Mouse (Mus musculus) heart, embryonic 12.5 days (tissue): ENCODE data around the gene Grb14. TPM values are rescaled to one million over a fixed set of nuclear protein-coding genes. Genes with fewer than 3 reads are reported as not detected.

Experiments
- ATAC-seq: fragments of 200-750 bp; cut with Nextera tagmentation; 2 replicates; pipeline ENCODE4 v1.8.0; 2017; ENCODE audit warnings: moderate TSS enrichment, moderate library complexity; ENCODE audit not compliant: insufficient number of reproducible peaks, low FRiP score
- H3K27ac ChIP-seq: fragments of 300-500 bp; sonication (generic); 2 replicates; pipeline ENCODE4 v1.5.1; 2016; ENCODE audit warnings: mild to moderate bottlenecking, moderate library complexity; ENCODE audit not compliant: poor library complexity, severe bottlenecking
- H3K27me3 ChIP-seq: fragments of 300-500 bp; sonication (generic); replicated peaks from 2 replicates; pipeline ENCODE4 v1.6.1; 2016; ENCODE audit warnings: mild to moderate bottlenecking, moderate library complexity
- H3K36me3 ChIP-seq: fragments of 300-500 bp; sonication (generic); 2 replicates; pipeline ENCODE4 v1.6.1; 2016; ENCODE audit warnings: mild to moderate bottlenecking, moderate library complexity
- H3K4me1 ChIP-seq: fragments of 300-500 bp; sonication (generic); replicated peaks from 2 replicates; pipeline ENCODE4 v1.6.1; 2016; ENCODE audit warnings: mild to moderate bottlenecking
- H3K4me2 ChIP-seq: fragments of 300-500 bp; sonication (generic); 2 replicates; pipeline ENCODE4 v1.6.1; 2016; ENCODE audit warnings: mild to moderate bottlenecking, moderate library complexity
- H3K4me3 ChIP-seq: fragments of 300-500 bp; sonication (generic); 2 replicates; pipeline ENCODE4 v1.5.1; 2016; ENCODE audit warnings: mild to moderate bottlenecking
- H3K9ac ChIP-seq: fragments of 300-500 bp; sonication (generic); 2 replicates; pipeline ENCODE4 v1.6.1; 2016; ENCODE audit warnings: mild to moderate bottlenecking, moderate library complexity
- H3K9me3 ChIP-seq: fragments of 300-500 bp; sonication (generic); replicated peaks from 2 replicates; pipeline ENCODE4 v1.6.1; 2016; ENCODE audit warnings: mild to moderate bottlenecking, moderate library complexity
- WGBS: fragments of 180-500 bp; shearing (Covaris S2); methylation state at CpG from one replicate; pipeline ENCODE4 v1.1.7; 2016; 5-methylcytosine and 5-hydroxymethylcytosine counted together
- polyA plus RNA-seq: library from polyadenylated mRNA; unstranded; fragments of >200 nt; fragmentation: Nextera tagmentation; extraction: Ambion mirVana; gene quantifications from 2 replicates; pipeline ENCODE4 v1.2.1, GENCODE M21; 2016

The Grb14 gene
- 64.6 and 67.9 TPM in 2 replicates for polyA plus RNA-seq

DNA sequence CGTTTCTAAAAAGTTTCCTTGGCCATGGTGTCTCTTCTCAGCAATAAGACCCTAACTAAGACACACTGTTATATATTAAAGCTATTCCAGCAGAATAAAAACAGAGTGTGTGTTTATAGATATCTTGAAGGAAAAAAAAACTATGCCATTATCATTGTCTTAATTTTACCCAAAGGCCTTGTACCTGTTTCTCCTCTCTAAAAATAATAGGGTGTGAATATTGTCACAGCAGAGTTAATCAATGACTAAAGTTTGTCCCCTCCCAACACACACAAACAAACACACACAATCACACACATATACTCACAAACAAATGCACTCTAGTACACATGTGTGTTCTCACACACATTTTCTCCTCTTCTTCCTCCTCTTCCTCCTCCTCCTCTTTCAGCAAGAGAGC is at the start of gene Grb14:
Gene Grb14, minus strand, starts transcription at position 101 of the 400 bp plus-strand sequence.
- Histone ChIP-seq H3K9me3 (no peaks in the 10 kb centered on the region), H3K4me3 (no peak within 1 kb of the TSS), H3K4me2 (no peak within 1 kb of the TSS), H3K36me3 (peaks cover 3% of the 10 kb centered on the region; the same call in 1 of the 2 replicates), H3K27ac (no peak within 1 kb of the TSS), H3K4me1 (peaks cover 5% of the 10 kb centered on the region; the same call in 1 of the 2 replicates), H3K27me3 (no peaks in the 10 kb centered on the region), H3K9ac (no peak within 1 kb of the TSS)
- 90% methylated on average over 1 of the region's 1 CpGs for WGBS
- no peak for ATAC-seq

DNA sequence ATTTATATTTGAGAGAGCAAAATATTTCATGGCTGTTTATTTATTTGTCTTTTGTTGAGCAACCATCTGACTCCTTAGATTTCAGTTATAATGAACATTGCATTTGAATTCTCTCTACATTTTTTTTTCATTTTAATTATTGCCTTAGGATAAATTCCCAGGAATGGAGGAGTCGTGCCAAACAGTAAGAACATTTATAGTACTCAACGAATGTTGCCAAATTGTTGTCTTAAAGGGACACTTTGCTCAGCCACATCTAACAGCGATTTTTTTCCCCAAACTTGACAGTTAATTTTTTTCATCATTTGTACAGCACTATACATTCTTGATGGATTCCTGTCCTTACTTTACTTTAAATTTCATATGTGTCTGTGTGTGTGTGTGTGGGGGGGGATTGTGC is 47.4 kb upstream of the Grb14 start:
- Histone ChIP-seq H3K27ac (no peak overlapping the region), H3K9me3 (no peaks in the 10 kb centered on the region), H3K36me3 (no peaks in the 10 kb centered on the region), H3K27me3 (no peaks in the 10 kb centered on the region), H3K4me3 (no peak overlapping the region), H3K4me2 (no peak overlapping the region), H3K4me1 (no peaks in the 10 kb centered on the region), H3K9ac (no peak overlapping the region)
- no peak for ATAC-seq
- WGBS, result 79% methylated on average over 3 of the region's 3 CpGs

DNA sequence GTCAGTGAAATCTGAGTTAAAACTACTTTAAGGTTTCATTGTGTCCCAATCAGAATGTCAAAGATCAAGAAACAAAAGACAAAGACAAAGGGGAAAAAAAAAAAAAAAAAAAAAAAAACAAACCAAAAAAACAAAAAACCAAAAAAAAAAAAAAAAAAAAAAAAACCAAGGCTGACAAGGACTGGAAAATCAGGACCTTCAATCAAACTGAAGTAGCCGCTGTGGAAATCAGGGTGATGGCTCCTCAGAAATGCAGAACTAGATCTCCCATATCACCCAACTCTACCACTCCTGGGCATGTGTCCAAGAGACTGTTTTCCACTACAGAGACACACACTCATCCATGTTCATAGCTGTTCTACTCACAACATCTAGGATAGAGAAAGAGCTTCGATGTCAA is 29.0 kb upstream of the Grb14 start:
- WGBS, result 80% methylated on average over 2 of the region's 2 CpGs
- Histone ChIP-seq H3K4me3 (no peak overlapping the region), H3K4me2 (no peak overlapping the region), H3K27me3 (no peaks in the 10 kb centered on the region), H3K27ac (no peak overlapping the region), H3K9ac (no peak overlapping the region), H3K9me3 (no peaks in the 10 kb centered on the region), H3K36me3 (no peaks in the 10 kb centered on the region), H3K4me1 (no peaks in the 10 kb centered on the region)
- ATAC-seq, result no peak

DNA sequence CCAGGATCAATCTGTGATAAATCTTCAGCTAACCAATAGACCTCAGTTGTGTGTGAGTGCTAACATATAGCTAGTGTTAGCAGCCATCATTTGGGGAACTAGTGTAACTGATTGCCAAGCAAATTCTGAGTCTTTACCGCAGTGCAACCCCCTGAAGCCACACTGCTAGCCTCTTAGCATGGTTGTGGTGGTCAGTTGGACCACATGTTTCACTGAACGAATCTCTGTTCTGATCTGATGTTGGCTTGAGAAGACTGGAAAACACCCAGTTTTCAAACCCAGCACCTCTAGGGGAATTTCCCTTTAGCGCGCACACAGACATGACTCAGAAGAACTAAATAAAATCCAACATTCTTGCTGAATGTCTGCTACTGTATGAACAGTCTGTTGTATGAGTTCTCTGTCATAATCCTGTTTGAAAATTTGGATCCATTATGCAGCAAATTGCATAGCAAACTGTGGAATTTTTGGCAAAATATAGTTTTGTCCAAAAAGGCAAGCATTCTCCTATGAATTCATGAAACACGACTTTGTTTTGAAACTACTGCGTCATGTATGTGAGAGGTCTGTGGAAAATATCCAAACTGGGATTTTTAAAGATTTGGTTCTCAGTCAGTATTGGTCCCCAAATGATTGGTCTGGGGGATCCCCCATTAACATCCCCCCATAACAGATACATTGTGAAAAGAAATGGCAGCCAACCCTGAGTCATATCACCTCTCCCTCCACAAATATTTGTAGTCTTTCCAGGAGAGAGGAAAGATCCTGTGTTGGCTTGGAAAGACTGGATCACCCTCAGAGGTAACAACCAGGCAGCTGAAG is 27.6 kb upstream of the Grb14 start:
- no peaks in the 10 kb centered on the region for H3K4me1 ChIP-seq
- no peak overlapping the region for H3K27ac ChIP-seq
- WGBS, result 85% methylated on average over 6 of the region's 6 CpGs
- no peaks in the 10 kb centered on the region for H3K27me3 ChIP-seq
- H3K4me3 ChIP-seq, result no peak overlapping the region
- no peak overlapping the region for H3K9ac ChIP-seq
- ATAC-seq, result no peak
- no peaks in the 10 kb centered on the region for H3K36me3 ChIP-seq
- H3K9me3 ChIP-seq, result no peaks in the 10 kb centered on the region
- no peak overlapping the region for H3K4me2 ChIP-seq

DNA sequence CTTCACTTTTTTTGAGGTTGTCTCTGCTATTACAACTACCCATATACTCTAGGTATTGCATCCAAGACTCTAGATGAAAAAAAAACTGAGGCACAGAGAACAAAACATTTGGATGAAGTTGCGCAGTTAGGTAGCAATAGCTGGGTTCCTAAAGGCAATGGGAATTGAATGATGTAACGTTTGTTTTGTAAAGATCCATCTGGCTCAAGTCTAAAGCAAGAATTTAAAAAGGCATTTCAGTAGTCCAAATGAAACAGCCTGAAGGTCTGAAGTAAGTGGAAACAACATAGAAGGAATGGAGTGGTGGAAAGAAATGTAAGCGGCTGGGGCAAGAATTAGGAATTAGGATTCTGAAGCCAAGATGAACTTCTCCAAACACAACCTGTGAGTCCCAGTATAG is 26.0 kb upstream of the Grb14 start:
- Histone ChIP-seq H3K9me3 (no peaks in the 10 kb centered on the region), H3K27ac (no peak overlapping the region), H3K36me3 (no peaks in the 10 kb centered on the region), H3K27me3 (no peaks in the 10 kb centered on the region), H3K4me2 (no peak overlapping the region), H3K4me3 (no peak overlapping the region), H3K9ac (no peak overlapping the region), H3K4me1 (no peaks in the 10 kb centered on the region)
- no peak for ATAC-seq
- 88% methylated on average over 3 of the region's 3 CpGs for WGBS

DNA sequence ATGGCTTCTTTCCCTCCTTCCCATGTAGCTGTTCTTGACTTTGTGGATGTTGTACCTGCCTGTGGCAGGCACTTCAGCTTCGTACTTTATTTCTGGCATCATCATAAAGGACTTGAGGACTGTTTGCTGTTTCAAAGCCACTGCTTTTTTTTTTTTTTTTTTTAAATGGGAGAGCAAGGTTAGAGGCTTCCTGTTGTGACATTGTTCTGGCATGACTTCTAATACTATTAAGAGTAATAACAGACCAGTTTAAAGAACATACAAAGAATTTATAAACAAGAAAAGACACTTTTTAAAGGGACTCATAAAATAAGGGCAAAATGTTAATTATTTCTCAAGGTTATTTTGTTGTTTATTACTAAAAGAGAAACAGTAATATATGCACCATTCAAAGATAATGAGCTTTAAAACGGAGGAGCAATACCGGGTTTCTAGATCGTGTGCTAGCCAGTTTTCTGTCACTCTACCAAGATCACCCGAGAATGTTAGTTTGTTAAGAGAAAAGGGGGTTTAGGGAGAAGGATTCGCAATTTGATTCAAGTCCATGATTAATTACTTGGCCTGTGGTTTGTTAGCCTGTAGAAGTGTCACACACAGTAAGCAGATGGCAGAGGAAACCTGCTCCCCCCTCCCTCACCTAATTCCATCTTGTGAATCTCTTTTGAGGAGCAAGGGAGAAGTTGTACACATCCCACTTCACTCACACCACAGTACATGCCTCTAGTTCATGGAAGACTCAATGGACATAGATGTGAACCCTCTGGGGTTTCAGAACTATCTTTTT is 23.6 kb upstream of the Grb14 start:
- ATAC-seq, result no peak
- 76% methylated on average over 6 of the region's 6 CpGs for WGBS

DNA sequence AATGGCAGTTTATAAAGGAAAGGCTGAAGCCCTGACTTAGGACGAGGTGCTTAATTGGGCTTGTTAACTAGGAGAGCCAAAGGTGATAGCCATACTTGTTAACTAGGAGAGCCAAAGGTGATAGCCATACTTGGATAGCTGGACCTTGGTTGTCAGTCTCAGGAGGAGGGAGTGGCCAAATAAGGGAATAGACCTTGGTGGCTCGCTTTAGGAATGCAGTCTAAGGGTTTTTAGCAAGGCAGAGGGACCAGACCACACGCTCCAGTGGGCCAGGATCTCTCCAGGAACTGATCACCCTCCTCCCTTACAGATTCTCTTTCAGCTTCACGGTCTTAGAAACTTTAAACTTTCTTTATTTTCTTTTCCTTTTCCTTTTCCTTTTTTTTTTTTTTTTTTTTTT is 13.4 kb upstream of the Grb14 start:
- H3K9me3 ChIP-seq, result peaks cover 2% of the 10 kb centered on the region; the same call in 1 of the 2 replicates
- no peak overlapping the region; the same call in 1 of the 2 replicates for H3K9ac ChIP-seq
- ATAC-seq, result peak; percentile 11; the same call in 1 of the 2 replicates
- peak overlapping the region; percentile 36; the same call in 1 of the 2 replicates for H3K27ac ChIP-seq
- 16% methylated on average over 4 of the region's 4 CpGs for WGBS
- H3K36me3 ChIP-seq, result no peaks in the 10 kb centered on the region
- H3K4me1 ChIP-seq, result peaks cover 7% of the 10 kb centered on the region
- H3K4me2 ChIP-seq, result peak overlapping the region; percentile 56
- 0 out of 2 replicates have a peak overlapping the region, but pooled peaks have one; percentile 6 for H3K4me3 ChIP-seq
- no peaks in the 10 kb centered on the region for H3K27me3 ChIP-seq

More for the DNA sequence above, 23.6 kb upstream of the Grb14 start:
- Histone ChIP-seq H3K9ac (no peak overlapping the region), H3K4me2 (no peak overlapping the region), H3K4me1 (0 out of 2 replicates have a peak, but pooled peaks cover 6% of the 10 kb centered on the region), H3K36me3 (no peaks in the 10 kb centered on the region), H3K4me3 (no peak overlapping the region), H3K9me3 (no peaks in the 10 kb centered on the region), H3K27ac (no peak overlapping the region), H3K27me3 (no peaks in the 10 kb centered on the region)

DNA sequence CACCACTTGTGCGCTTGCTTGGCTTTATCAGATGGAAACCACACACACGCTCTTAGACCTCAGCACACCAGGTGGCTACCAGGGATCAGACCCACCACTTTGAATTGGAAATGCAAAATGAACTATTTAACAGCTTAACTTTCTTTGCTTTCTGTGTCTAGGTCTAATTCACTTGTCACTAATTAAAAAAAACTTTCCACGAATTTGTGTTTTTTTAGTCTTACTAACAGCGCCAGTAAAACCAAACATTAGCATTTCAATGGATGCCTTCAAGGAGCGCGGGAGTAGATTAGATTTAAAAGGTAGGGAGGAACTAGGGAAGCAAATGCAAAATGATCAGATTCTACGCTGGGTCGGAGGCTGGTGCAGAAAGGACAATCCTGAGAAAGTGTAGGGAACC is 12.8 kb upstream of the Grb14 start:
- no peaks in the 10 kb centered on the region for H3K36me3 ChIP-seq
- no peak for ATAC-seq
- H3K4me1 ChIP-seq, result peaks cover 7% of the 10 kb centered on the region
- H3K27ac ChIP-seq, result peak overlapping the region; percentile 36
- H3K4me3 ChIP-seq, result no peak overlapping the region
- peaks cover 2% of the 10 kb centered on the region; the same call in 1 of the 2 replicates for H3K9me3 ChIP-seq
- peak overlapping the region; percentile 56 for H3K4me2 ChIP-seq
- H3K27me3 ChIP-seq, result no peaks in the 10 kb centered on the region
- 31% methylated on average over 8 of the region's 8 CpGs for WGBS
- H3K9ac ChIP-seq, result peak overlapping the region; percentile 37; the same call in 1 of the 2 replicates

DNA sequence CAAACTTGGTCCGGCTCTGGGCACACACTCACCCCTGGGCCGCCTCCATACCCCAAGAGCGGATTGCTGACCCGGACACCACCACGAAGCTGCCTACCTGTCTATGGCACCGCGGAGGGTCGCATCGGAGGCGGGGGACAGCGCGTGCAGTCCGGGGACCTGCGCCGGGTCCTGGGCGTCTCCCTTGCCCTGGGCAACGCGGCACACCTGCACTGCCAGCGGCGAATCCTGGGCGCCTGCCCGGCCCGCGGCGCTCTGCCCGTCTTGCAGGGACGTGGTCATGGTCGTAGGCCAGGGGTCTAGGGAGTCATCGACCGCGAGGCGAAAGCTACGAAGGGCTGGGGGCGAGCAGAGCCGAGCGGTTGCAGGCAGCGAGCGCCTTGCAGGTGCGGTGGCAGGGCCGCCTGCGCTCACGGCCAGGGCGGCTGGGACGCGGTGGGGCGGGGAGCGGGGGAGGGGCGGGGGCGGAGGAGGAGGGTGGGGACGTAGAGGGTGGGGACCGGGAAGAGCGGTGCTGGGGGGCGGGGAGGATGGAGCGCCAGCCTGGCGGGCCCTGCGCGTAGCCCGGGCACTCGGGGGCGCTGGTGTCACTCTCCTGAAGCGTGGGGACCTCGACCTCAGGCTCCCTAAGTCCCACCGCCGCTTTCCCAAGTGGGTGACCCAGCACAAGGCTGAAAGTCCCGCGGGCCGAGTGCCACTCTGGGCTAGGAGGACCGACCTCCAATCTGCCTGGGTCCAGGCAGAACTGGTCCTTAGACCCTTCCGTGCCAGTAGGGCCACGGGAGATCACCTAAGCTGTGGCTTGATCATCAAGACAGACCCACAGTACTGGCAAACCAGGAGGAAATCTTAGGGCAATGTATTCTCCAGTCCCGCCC is 2.2 kb downstream of the Grb14 start:
- ATAC-seq, result peak; percentile 91

DNA sequence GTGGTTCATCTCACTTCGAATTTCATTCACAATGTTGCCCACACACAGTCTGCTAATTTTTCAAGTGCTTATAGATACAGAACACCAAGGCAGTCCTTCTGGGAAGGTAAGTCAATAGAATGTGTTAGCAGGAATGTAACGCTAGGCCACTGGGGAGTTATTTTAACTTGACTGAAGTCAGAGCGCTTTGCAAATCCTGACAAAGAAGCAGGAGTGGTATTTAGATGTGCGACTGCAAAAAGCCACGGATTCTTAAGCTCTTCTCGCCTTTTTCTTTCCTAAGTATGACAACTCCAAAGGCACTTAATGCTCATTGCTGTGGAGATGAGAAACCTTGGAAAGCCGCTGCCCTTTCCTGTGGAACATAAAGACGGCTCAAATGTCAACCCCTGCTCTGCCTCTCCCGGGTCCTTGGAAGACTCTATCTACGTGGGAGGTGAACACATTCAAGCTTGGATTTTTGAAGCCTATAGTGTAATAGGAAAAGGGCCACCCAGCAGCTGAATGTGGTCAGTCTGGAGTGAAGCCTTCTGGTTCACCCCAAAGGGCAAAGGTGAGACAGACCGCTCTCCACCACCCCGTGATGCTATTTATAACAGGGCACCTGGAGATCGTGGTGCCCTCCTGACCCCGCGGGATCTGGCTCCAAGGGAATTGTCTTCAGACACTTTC is 3.0 kb downstream of the Grb14 start:
- Histone ChIP-seq H3K9ac (peak overlapping the region; percentile 92), H3K4me1 (peaks cover 10% of the 10 kb centered on the region; the same call in 1 of the 2 replicates), H3K36me3 (peaks cover 3% of the 10 kb centered on the region; the same call in 1 of the 2 replicates), H3K4me2 (peak overlapping the region; percentile 89), H3K9me3 (no peaks in the 10 kb centered on the region), H3K27ac (peak overlapping the region; percentile 61), H3K27me3 (no peaks in the 10 kb centered on the region), H3K4me3 (peak overlapping the region; percentile 91)
- 10% methylated on average over 15 of the region's 15 CpGs for WGBS
- peak; percentile 31 for ATAC-seq

More for the DNA sequence above, 2.2 kb downstream of the Grb14 start:
- H3K4me2 ChIP-seq, result peak overlapping the region; percentile 89
- peaks cover 10% of the 10 kb centered on the region; the same call in 1 of the 2 replicates for H3K4me1 ChIP-seq
- no peaks in the 10 kb centered on the region for H3K27me3 ChIP-seq
- no peaks in the 10 kb centered on the region for H3K9me3 ChIP-seq
- under 1% methylated on average over 59 of the region's 71 CpGs for WGBS
- peak overlapping the region; percentile 92 for H3K9ac ChIP-seq
- H3K27ac ChIP-seq, result peak overlapping the region; percentile 61
- peaks cover 3% of the 10 kb centered on the region; the same call in 1 of the 2 replicates for H3K36me3 ChIP-seq
- peak overlapping the region; percentile 91 for H3K4me3 ChIP-seq
